Mouse (Mus musculus): ENCODE measurements around the gene Olfr769. TPM values are rescaled to one million over a fixed set of nuclear protein-coding genes. Genes with fewer than 3 reads are reported as not detected.
"Not testable (repeated sequence)": the region's sequence is repeated elsewhere in the genome, so short reads cannot be mapped to it uniquely, and the experiment has no call there.

Gene Olfr769
- not detected for polyA plus RNA-seq (2017; shearing (Covaris generic))

- ATAC-seq, result no peak
These were observed at the start of gene Olfr769 for GRCm38 (mm10) chr10:129117761-129118160. TSS of gene Olfr769 (minus strand) at chr10:129117861.

GRCm38 (mm10) chr10:129164651-129165050 lies 47.0 kb upstream of the Olfr769 start, which contains the start of gene Olfr771:
TSS of gene Olfr771 (minus strand) at chr10:129164751.
- ATAC-seq, result no peak

GRCm38 (mm10) chr10:129138898-129139297 lies 21.2 kb upstream of the Olfr769 start, which contains the start of gene Olfr770:
TSS of gene Olfr770 (minus strand) at chr10:129138998.
- ATAC-seq, result no peak

- ATAC-seq, result no peak
These were observed 2.5 kb downstream of the Olfr769 start for GRCm38 (mm10) chr10:129115146-129115545.

GRCm38 (mm10) chr10:129101231-129101630 lies 16.4 kb downstream of the Olfr769 start:
- ATAC-seq, result no peak

- no peak for ATAC-seq
These were observed 18.4 kb downstream of the Olfr769 start, which contains the start of gene Olfr768 for GRCm38 (mm10) chr10:129099275-129099674. TSS of gene Olfr768 (minus strand) at chr10:129099375.

GRCm38 (mm10) chr10:129082810-129083209 lies 34.9 kb downstream of the Olfr769 start, which contains the start of gene Olfr767:
TSS of gene Olfr767 (minus strand) at chr10:129082910.
- ATAC-seq, result not testable (repeated sequence)

DNA sequence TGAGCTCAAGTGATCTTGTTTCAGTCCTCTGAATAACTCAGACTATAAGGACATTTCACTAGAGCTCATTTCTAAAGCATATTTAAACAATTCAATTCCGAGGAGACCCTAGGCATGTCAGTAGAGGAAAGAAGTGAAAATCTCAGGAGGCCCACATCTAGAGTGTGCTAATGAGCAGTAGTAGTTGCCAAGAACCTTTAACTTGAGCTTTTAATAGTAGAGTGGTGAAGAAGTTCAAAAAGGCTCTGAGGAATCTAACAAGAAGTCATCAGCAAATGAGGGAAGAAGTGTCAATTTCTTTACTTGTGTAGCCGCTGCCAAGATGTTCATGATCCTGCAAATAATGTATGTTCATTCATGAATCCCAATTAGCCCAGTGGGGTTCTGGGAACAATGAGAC lies 48.8 kb downstream of the Olfr769 start, which contains the start of gene Olfr766-ps1:
Gene Olfr766-ps1, minus strand, starts transcription at position 101 of the 400 bp plus-strand sequence.
- no peak for ATAC-seq

Other genes with a start within 250 kb of the Olfr769 start
- gene Gdf11, start 226.1 kb downstream of the Olfr769 start, polyA plus RNA-seq (2017; shearing (Covaris generic)), result 1 to 10 TPM; 6.0 to 7.7 (median 7.3) TPM
- gene Cd63, start 216.9 kb downstream of the Olfr769 start, polyA plus RNA-seq (2017; shearing (Covaris generic)), result 1 to 10 TPM in 1 of 3 experiments, under 1 TPM in 1, not detected in 1; 0.58 to 2.0 TPM
- gene Rdh5, start 195.0 kb downstream of the Olfr769 start, polyA plus RNA-seq (2017; shearing (Covaris generic)), result 10 to 100 TPM in 2 of 3 experiments, 1 to 10 TPM in 1; 5.1 to 12.9 (median 11.9) TPM
- 100 to 1,000 TPM; 196 to 255 (median 212) TPM for gene Bloc1s1, start 193.8 kb downstream of the Olfr769 start, polyA plus RNA-seq (2017; shearing (Covaris generic))
- gene Itga7, start 184.0 kb downstream of the Olfr769 start, polyA plus RNA-seq (2017; shearing (Covaris generic)), result 1 to 10 TPM; 3.6 to 5.1 (median 4.8) TPM
- gene Mettl7b, start 156.9 kb downstream of the Olfr769 start, polyA plus RNA-seq (2017; shearing (Covaris generic)), result not detected
- not detected for gene Olfr9, start 128.4 kb downstream of the Olfr769 start, polyA plus RNA-seq (2017; shearing (Covaris generic))
- not detected for gene Olfr763, start 107.1 kb downstream of the Olfr769 start, polyA plus RNA-seq (2017; shearing (Covaris generic))
- gene Olfr764-ps1, start 78.0 kb downstream of the Olfr769 start, polyA plus RNA-seq (2017; shearing (Covaris generic)), result not detected
- not detected for gene Olfr765, start 67.9 kb downstream of the Olfr769 start, polyA plus RNA-seq (2017; shearing (Covaris generic))
- gene Olfr766-ps1, start 48.9 kb downstream of the Olfr769 start, polyA plus RNA-seq (2017; shearing (Covaris generic)), result not detected
- gene Olfr767, start 35.0 kb downstream of the Olfr769 start, polyA plus RNA-seq (2017; shearing (Covaris generic)), result under 1 TPM in 2 of 3 experiments, not detected in 1; 0.10 to 0.16 TPM
- not detected for gene Olfr768, start 18.5 kb downstream of the Olfr769 start, polyA plus RNA-seq (2017; shearing (Covaris generic))
- not detected for gene Olfr770, start 21.1 kb upstream of the Olfr769 start, polyA plus RNA-seq (2017; shearing (Covaris generic))
- not detected for gene Olfr771, start 46.9 kb upstream of the Olfr769 start, polyA plus RNA-seq (2017; shearing (Covaris generic))
- not detected for gene Olfr772, start 60.1 kb upstream of the Olfr769 start, polyA plus RNA-seq (2017; shearing (Covaris generic))
- gene Olfr773, start 69.6 kb upstream of the Olfr769 start, polyA plus RNA-seq (2017; shearing (Covaris generic)), result not detected
- gene Olfr774, start 118.3 kb upstream of the Olfr769 start, polyA plus RNA-seq (2017; shearing (Covaris generic)), result not detected
- gene Olfr775, start 130.6 kb upstream of the Olfr769 start, polyA plus RNA-seq (2017; shearing (Covaris generic)), result not detected
- gene Olfr776, start 141.3 kb upstream of the Olfr769 start, polyA plus RNA-seq (2017; shearing (Covaris generic)), result not detected
- not detected for gene Olfr777, start 153.6 kb upstream of the Olfr769 start, polyA plus RNA-seq (2017; shearing (Covaris generic))
- gene Olfr780, start 200.3 kb upstream of the Olfr769 start, polyA plus RNA-seq (2017; shearing (Covaris generic)), result not detected
- not detected for gene Olfr781, start 211.0 kb upstream of the Olfr769 start, polyA plus RNA-seq (2017; shearing (Covaris generic))
- not detected for gene Olfr782, start 231.0 kb upstream of the Olfr769 start, polyA plus RNA-seq (2017; shearing (Covaris generic))